Mouse (Mus musculus): Measurements from ENCODE around the gene Padi4. TPM values are rescaled to one million over a fixed set of nuclear protein-coding genes. Genes with fewer than 3 reads are reported as not detected.
A peak's percentile ranks its signal among the peaks of the same experiment; 100 is the strongest.

Padi4 gene
- polyA plus RNA-seq, 1 experiment from 2014 or later: 2.1 TPM

DNA sequence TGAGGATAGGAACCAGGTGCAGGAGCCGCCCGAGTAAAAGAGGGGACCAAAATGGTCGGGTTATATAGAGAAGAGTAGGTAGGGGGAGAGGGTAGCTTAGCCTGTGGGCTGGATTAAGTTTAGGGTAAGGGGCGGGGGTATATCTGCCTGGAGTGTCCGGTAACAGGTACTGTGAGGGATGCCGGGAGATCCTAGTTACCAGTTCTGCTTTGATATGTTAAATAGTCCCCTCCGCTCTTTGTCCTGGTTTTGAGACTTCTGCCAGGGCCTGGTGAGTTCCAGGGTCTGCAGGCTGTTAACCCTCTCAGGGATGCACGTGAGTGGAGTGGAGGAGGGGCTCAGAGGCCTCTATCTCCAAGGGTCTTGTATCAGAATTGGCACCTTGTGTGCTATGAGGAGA, 70.4 kb downstream of the Padi4 start:
- Histone ChIP-seq H3K4me1 (replicated peaks) (peaks cover 62% of the 10 kb centered on the region), H3K4me3 (peak overlapping the region; percentile 80), H3K36me3 (peaks cover 28% of the 10 kb centered on the region), H3K4me2 (peak overlapping the region; percentile 82), H3K27ac (ENCODE audit: poor library complexity, severe bottlenecking) (peak overlapping the region; percentile 53), H3K9ac (peak overlapping the region; percentile 94), H3K27me3 (replicated peaks) (peaks cover 7% of the 10 kb centered on the region), H3K9me3 (replicated peaks) (no peaks in the 10 kb centered on the region)
- whole genome bisulfite sequencing: 29% methylated on average over 8 of the region's 8 CpGs
- ATAC-seq (ENCODE audit: insufficient number of reproducible peaks, low FRiP score): no peak

DNA sequence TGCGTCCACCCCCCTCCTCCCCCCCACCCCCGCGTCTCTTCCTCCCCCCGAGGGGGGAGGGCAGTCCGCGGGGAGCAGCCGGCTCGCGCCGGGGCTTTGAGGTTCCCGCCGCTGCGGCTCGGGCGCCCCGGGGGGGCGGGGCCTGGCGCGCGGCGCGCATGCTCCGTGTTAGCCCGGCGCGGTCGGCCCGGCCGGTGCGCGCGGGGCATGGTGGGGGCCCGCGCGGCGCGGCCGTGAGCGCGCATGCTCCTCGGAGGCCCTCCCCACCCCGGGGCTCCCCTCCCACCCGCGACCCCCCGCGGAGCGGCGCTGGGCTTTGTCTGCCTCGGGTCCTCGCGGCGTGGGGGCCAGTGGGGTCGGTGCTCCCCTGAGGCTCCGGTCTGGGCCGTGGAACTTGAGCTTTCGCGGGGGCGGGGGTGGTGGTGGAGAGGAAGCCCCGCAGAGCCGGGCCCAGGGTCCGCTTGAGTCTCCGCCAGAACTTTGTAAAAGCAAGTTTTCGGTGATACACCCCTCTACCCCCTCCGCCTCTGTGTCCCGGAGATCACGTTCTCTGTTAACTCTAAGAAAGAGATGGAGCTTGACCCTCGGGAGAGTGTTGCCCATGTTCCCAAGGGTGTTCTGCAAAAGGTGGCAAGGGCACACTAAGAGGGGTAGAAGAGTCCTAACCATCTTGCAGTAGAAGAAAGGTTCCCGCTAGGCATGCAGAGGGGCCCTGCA, 71.3 kb downstream of the Padi4 start:
- Histone ChIP-seq H3K27me3 (replicated peaks) (peaks cover 12% of the 10 kb centered on the region), H3K4me2 (peak overlapping the region; percentile 82), H3K4me3 (peak overlapping the region; percentile 80), H3K9ac (peak overlapping the region; percentile 94), H3K36me3 (peaks cover 20% of the 10 kb centered on the region), H3K4me1 (replicated peaks) (peaks cover 53% of the 10 kb centered on the region), H3K27ac (ENCODE audit: poor library complexity, severe bottlenecking) (peak overlapping the region; percentile 95), H3K9me3 (replicated peaks) (no peaks in the 10 kb centered on the region)
- peak; percentile 90 for ATAC-seq (ENCODE audit: insufficient number of reproducible peaks, low FRiP score)
- under 1% methylated on average over 60 of the region's 68 CpGs for WGBS

DNA sequence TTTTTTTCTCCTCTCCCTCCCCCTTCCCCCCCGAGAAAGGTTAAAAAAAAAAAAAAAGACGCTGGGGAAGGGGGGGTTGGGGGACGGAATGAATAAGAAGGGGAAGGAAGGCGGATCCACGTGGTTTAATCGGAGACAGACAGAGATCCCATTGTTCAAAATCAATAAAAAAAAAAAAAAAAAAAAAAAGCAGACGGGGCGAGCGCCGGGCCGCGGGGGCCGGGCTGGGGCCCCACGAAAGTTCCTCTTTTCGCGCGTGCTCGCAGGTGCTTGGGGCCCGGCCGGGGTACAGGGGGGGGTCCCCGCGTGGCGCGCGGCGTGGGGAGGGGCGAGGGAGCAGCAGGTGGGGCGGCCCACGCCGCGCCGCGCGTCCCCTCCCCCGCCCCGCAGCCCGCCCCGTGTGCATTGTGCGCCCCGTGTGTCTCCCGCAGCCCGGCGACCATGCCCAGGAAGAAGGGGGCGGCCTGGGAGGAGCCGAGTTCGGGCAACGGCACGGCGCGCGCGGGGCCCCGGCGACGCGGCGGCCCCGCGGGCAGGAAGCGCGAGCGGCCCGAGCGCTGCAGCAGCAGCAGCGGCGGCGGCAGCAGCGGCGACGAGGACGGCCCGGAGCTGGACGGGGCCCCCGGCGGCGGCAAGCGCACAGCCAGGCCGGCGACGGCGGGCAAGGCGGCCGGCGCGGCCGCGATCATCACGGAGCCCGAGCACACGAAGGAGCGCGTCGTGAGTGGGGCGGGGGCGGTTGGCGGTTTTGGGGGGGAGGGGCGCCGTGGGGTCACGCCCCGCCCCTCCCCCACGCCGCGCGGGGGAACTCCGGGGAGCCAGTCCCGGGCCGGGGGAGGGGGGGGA, 72.1 kb downstream of the Padi4 start:
- Histone ChIP-seq H3K27me3 (replicated peaks) (peaks cover 12% of the 10 kb centered on the region), H3K4me2 (peak overlapping the region; percentile 82), H3K4me3 (peak overlapping the region; percentile 80), H3K36me3 (peaks cover 12% of the 10 kb centered on the region), H3K4me1 (replicated peaks) (peaks cover 45% of the 10 kb centered on the region), H3K9ac (peak overlapping the region; percentile 94), H3K27ac (ENCODE audit: poor library complexity, severe bottlenecking) (peak overlapping the region; percentile 95), H3K9me3 (replicated peaks) (no peaks in the 10 kb centered on the region)
- ATAC-seq (ENCODE audit: insufficient number of reproducible peaks, low FRiP score): peak; percentile 38
- 5% methylated on average over 80 of the region's 107 CpGs for WGBS

DNA sequence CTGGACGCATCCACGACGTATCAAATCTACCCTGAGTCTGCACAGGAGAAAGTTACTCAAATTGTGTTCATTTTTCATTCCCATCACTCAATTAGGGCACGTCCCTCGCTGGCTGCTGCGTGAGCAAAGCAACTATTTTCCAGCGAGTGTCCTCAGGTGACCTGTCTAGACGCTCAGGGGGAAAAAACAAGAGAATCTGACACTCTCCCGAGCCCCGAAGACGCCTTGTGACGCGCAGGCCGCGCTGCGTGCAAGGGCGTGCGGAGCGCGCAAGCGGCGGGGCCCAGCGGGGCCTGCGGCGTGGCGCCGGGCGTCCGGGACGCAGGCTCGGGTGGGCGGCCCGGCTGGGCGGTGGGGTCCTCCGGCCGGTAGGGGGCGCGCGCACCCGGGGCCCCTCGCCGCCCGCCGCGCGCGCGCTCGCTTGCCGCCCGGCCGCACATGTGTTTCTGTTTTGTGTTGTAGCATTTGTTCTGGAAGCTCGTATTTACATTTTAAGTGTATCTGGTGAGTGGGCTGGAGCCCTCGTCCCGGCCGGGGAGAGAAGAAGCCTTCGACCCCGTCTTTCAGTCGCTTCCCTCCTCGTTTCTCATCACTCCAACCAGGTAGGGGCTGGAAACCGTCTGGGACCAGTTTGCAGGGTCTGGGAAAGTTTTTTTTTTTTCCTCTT, 72.9 kb downstream of the Padi4 start:
- peaks cover 40% of the 10 kb centered on the region for H3K4me1 ChIP-seq (replicated peaks)
- peak; percentile 75 for ATAC-seq (ENCODE audit: insufficient number of reproducible peaks, low FRiP score)
- peak overlapping the region; percentile 80 for H3K4me3 ChIP-seq
- WGBS: under 1% methylated on average over 61 of the region's 61 CpGs
- no peaks in the 10 kb centered on the region for H3K9me3 ChIP-seq (replicated peaks)
- peak overlapping the region; percentile 95 for H3K27ac ChIP-seq (ENCODE audit: poor library complexity, severe bottlenecking)
- peak overlapping the region; percentile 94 for H3K9ac ChIP-seq
- peak overlapping the region; percentile 82 for H3K4me2 ChIP-seq
- peaks cover 7% of the 10 kb centered on the region for H3K36me3 ChIP-seq
- peaks cover 12% of the 10 kb centered on the region for H3K27me3 ChIP-seq (replicated peaks)

DNA sequence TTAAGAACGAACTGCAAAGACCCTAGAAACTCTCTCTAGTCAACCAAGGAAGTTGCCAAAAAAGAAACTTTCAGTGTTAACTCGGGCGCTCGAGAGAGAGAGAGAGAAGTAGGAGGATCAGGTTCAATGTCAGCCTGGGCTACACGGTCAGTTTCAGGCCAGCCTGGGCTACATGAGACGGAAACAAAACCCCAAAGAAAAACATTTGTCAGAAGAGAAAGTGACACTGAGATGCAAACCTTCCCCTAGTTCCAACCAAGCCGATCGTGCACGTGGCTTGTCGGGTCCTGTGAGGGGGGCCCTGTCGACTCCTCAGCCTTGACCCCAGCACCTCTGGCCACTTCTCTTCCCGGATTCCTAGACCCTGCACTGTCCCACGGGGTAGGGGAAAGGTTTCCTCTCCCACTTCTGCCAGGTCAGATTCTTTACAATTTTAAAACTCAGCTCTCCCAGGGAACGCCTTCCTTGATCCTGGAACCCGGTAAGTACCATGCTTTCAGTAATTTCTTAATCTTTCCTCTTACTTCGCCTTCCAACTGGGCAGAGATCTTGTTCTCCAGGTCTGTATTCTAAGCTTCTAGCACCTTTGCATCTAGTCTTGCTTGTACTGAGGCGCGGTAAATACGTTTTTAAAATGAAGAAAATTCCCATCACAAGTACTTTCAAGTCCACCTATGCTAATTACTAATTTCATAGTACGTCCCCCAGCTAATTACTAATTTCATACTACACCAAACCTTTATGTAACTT, 73.6 kb downstream of the Padi4 start, which contains the start of gene Rcc2:
TSS of gene Rcc2 (plus strand) at position 273 of the 750 bp plus-strand sequence.
- H3K9me3 ChIP-seq (replicated peaks): no peaks in the 10 kb centered on the region
- no peaks in the 10 kb centered on the region for H3K36me3 ChIP-seq
- peak within 1 kb of the TSS; percentile 95 for H3K27ac ChIP-seq (ENCODE audit: poor library complexity, severe bottlenecking)
- H3K4me2 ChIP-seq: peak within 1 kb of the TSS; percentile 82
- peaks cover 33% of the 10 kb centered on the region for H3K4me1 ChIP-seq (replicated peaks)
- 7% methylated on average over 20 of the region's 20 CpGs for WGBS
- ATAC-seq (ENCODE audit: insufficient number of reproducible peaks, low FRiP score): no peak
- H3K4me3 ChIP-seq: peak within 1 kb of the TSS; percentile 80
- H3K9ac ChIP-seq: peak within 1 kb of the TSS; percentile 94
- peaks cover 12% of the 10 kb centered on the region for H3K27me3 ChIP-seq (replicated peaks)

DNA sequence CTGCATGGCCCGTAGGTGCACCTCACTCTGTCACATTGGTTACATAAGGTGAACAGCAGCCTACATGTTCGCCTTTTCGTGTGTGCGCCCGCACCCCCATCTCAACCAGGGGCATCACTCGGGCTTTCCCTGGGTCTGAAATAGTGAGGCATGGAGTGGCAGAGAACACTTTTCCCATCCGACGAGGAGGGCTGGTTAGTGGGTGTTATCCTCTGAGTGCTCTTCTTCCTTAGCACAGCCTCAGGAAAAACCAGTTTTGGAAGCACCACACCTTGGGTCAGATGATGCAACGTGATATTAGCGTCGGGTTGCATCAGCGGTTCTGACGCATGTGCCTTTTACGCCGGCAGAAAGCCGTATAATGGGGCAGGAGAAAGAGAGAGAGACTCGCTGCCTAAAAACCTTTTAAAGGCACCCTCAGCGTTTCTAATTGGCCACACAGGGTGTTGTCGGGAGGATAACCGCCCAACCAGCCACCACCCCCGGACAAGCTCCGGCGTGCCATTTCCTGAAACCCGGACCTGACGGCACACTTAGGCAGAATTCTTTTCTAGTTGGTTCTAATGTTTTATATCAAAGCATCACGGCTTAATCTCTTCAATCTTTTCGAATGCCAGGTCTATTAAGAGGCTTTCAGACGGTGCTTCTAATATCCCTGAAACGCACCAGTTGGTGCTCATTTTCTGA, 74.5 kb downstream of the Padi4 start:
- peak; percentile 8; the same call in 1 of the 2 replicates for ATAC-seq (ENCODE audit: insufficient number of reproducible peaks, low FRiP score)
- Histone ChIP-seq H3K36me3 (no peaks in the 10 kb centered on the region), H3K9me3 (replicated peaks) (no peaks in the 10 kb centered on the region), H3K27ac (ENCODE audit: poor library complexity, severe bottlenecking) (no peak overlapping the region), H3K4me3 (peak overlapping the region; percentile 80), H3K9ac (peak overlapping the region; percentile 94; the same call in 1 of the 2 replicates), H3K4me2 (peak overlapping the region; percentile 82), H3K27me3 (replicated peaks) (peaks cover 12% of the 10 kb centered on the region), H3K4me1 (replicated peaks) (peaks cover 29% of the 10 kb centered on the region)
- 7% methylated on average over 29 of the region's 29 CpGs for WGBS

Small RNA genes within 50 kb of the gene (microRNA-seq; reads per million reads assigned to microRNA genes)
- gene Gm25951: not detected

Other genes starting within 250 kb of the Padi4 start
- 20.1 and 21.0 TPM in 2 replicates for gene Arhgef10l, start 108.2 kb downstream of the Padi4 start, polyA plus RNA-seq (2016; fragmentation: Nextera tagmentation; extraction: Ambion mirVana)
- 38.5 and 40.6 TPM in 2 replicates for gene Rcc2, start 73.7 kb downstream of the Padi4 start, polyA plus RNA-seq (2016; fragmentation: Nextera tagmentation; extraction: Ambion mirVana)
- not detected in 2 replicates for gene Padi6, start 31.6 kb downstream of the Padi4 start, polyA plus RNA-seq (2016; fragmentation: Nextera tagmentation; extraction: Ambion mirVana)
- gene Padi3, start 36.4 kb upstream of the Padi4 start, polyA plus RNA-seq (2016; fragmentation: Nextera tagmentation; extraction: Ambion mirVana): 0.45 and 0.50 TPM in 2 replicates
- gene Padi1, start 71.5 kb upstream of the Padi4 start, polyA plus RNA-seq (2016; fragmentation: Nextera tagmentation; extraction: Ambion mirVana): 0.10 and 0.28 TPM in 2 replicates
- 3.3 and 4.1 TPM in 2 replicates for gene Padi2, start 132.1 kb upstream of the Padi4 start, polyA plus RNA-seq (2016; fragmentation: Nextera tagmentation; extraction: Ambion mirVana)
- gene Sdhb, start 187.0 kb upstream of the Padi4 start, polyA plus RNA-seq (2016; fragmentation: Nextera tagmentation; extraction: Ambion mirVana): 746 and 756 TPM in 2 replicates
- 33.1 and 35.6 TPM in 2 replicates for gene Atp13a2, start 212.6 kb upstream of the Padi4 start, polyA plus RNA-seq (2016; fragmentation: Nextera tagmentation; extraction: Ambion mirVana)
- gene Mfap2, start 236.2 kb upstream of the Padi4 start, polyA plus RNA-seq (2016; fragmentation: Nextera tagmentation; extraction: Ambion mirVana): 245 and 246 TPM in 2 replicates

Measured in heart, embryonic 12.5 days (tissue).